8 mouse cellular contexts compared by ENCODE assay signal in the genomic region with DNA sequence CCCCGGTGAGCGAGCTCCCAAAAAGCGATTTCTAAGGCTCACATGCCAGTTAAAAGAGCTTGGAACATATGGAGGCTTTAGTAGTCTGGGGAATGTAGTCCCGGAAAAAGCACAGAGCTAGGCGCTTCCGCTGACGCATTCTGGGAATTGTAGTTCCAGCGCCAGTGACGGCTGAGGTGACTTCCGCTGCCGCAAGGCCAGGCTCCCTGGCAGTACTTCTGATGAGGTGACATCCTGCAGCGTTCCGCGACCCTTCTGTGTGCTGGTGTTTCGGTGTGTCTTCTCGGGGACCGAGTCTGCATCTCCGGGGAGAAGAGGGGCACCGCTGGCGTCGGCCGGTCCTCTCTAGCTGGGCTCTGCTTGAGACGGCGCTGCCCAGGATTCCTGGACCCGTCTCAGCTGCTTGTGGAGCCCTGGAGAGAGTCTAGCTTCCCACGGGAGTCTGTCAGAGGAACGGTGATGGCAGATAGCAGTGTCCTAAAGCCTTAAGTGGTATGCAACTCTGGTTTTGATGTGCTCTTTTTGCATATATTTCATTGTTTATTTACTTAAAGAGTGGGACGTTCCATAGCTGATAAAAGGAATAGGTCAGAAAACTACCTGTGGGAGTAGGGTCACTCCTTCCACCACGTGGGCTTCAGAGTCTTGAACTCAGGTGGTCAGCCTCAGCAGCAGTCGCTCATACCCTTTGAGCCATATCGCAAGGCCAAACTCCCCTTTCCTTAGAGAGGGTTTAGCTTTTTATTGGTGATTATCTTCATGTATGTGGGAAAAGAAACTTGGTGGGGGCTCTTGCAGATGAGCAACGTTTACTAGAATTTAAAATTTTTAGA. TPM values are rescaled to one million over a fixed set of nuclear protein-coding genes. Genes with fewer than 3 reads are reported as not detected.
DNase-seq lines count a peak whose midpoint lies in the region; ATAC-seq lines count a peak whose summit lies in the region.

A gene (plus strand): TSS at position 174 of the 833 bp plus-strand sequence.

- 3% methylated on average over 32 of the region's 32 CpGs for WGBS in hindbrain, embryonic 12.5 days

- H3K4me3 ChIP-seq in hindbrain, embryonic 12.5 days, result peak within 1 kb of the TSS; percentile 71

- ATAC-seq in hindbrain, embryonic 12.5 days (ENCODE audit: low FRiP score), result peak; percentile 94

- peaks cover 11% of the 10 kb centered on the region for H3K4me1 ChIP-seq in hindbrain, embryonic 12.5 days

- DNase-seq in NIH3T3 (ENCODE audit: low read depth), result peak; percentile 89
- peak; percentile 90 to 92 for DNase-seq in cerebellum, postnatal 10 days
- DNase-seq in frontal cortex, postnatal 10 days (ENCODE audit: low spot score in 2 of 2), result peak; percentile 83 to 87
- peak; percentile 72 to 79 for DNase-seq in layer of hippocampus, postnatal 25 days (ENCODE audit: extremely low spot score in 1 of 2, low spot score in 1 of 2)
- peak; percentile 91 for DNase-seq in lung, postnatal 25 days (ENCODE audit: low spot score)
- peak; percentile 89 for DNase-seq in retina, embryonic 14.5 days (ENCODE audit: low spot score)
- peak; percentile 87 for DNase-seq in thymus, postnatal 4 days

- peak within 1 kb of the TSS; percentile 71 for H3K4me2 ChIP-seq in hindbrain, embryonic 12.5 days (replicated peaks)

- H3K27ac ChIP-seq in hindbrain, embryonic 12.5 days, result no peak within 1 kb of the TSS

- H3K9me3 ChIP-seq in hindbrain, embryonic 12.5 days (replicated peaks), result no peaks in the 10 kb centered on the region

- peaks cover 33% of the 10 kb centered on the region for H3K36me3 ChIP-seq in hindbrain, embryonic 12.5 days

- peak within 1 kb of the TSS; percentile 75 for H3K9ac ChIP-seq in hindbrain, embryonic 12.5 days

- H3K27me3 ChIP-seq in hindbrain, embryonic 12.5 days, result no peaks in the 10 kb centered on the region

RNA-seq across cellular contexts. Expression of the gene that starts here (rescaled TPM):
- polyA plus RNA-seq in hindbrain, embryonic 12.5 days (2016; fragmentation: Nextera tagmentation; extraction: Ambion mirVana), result 19.2 TPM in 2 replicates
- 10 to 100 TPM; 19.7 to 23.1 TPM for total RNA-seq in layer of hippocampus, postnatal 25 days (2021)
